Mouse (Mus musculus) liver, embryonic 12.5 days (tissue): ENCODE results near the gene Cd34. TPM values are rescaled to one million over a fixed set of nuclear protein-coding genes. Genes with fewer than 3 reads are reported as not detected.
A peak's percentile ranks its signal among the peaks of the same experiment; 100 is the strongest.

Experiments used
- ATAC-seq: fragments of 200-750 bp; cut with Nextera tagmentation; 2 replicates; pipeline ENCODE4 v1.8.0; 2017; ENCODE audit warnings: moderate number of reproducible peaks, mild to moderate bottlenecking, moderate library complexity
- H3K27ac ChIP-seq: fragments of 300-500 bp; sonication (generic); 2 replicates; pipeline ENCODE4 v1.5.1; 2016; ENCODE audit warnings: mild to moderate bottlenecking
- H3K27me3 ChIP-seq: fragments of 300-500 bp; sonication (generic); replicated peaks from 2 replicates; pipeline ENCODE4 v1.6.1; 2016; ENCODE audit warnings: mild to moderate bottlenecking, moderate library complexity
- H3K36me3 ChIP-seq: fragments of 300-500 bp; sonication (generic); 2 replicates; pipeline ENCODE4 v1.6.1; 2016; ENCODE audit warnings: mild to moderate bottlenecking, moderate library complexity
- H3K4me1 ChIP-seq: fragments of 300-500 bp; sonication (generic); 2 replicates; pipeline ENCODE4 v1.6.1; 2016
- H3K4me2 ChIP-seq: fragments of 300-500 bp; sonication (generic); 2 replicates; pipeline ENCODE4 v1.6.1; 2016; ENCODE audit warnings: mild to moderate bottlenecking, moderate library complexity
- H3K4me3 ChIP-seq: fragments of 300-500 bp; sonication (generic); 2 replicates; pipeline ENCODE4 v1.5.1; 2016; ENCODE audit warnings: mild to moderate bottlenecking, moderate library complexity
- H3K9ac ChIP-seq: fragments of 300-500 bp; sonication (generic); 2 replicates; pipeline ENCODE4 v1.6.1; 2016; ENCODE audit warnings: mild to moderate bottlenecking, moderate library complexity
- H3K9me3 ChIP-seq: fragments of 300-500 bp; sonication (generic); replicated peaks from 2 replicates; pipeline ENCODE4 v1.6.1; 2016; ENCODE audit warnings: mild to moderate bottlenecking, moderate library complexity
- WGBS: fragments of 180-500 bp; shearing (Covaris S2); methylation state at CpG from one replicate; pipeline ENCODE4 v1.1.7; 2016; ENCODE audit not compliant: insufficient replicate concordance; 5-methylcytosine and 5-hydroxymethylcytosine counted together
- polyA plus RNA-seq: library from polyadenylated mRNA; unstranded; fragments of >200 nt; fragmentation: Nextera tagmentation; extraction: Ambion mirVana; gene quantifications from 2 replicates; pipeline ENCODE4 v1.2.1, GENCODE M21; 2016

Cd34 gene
- polyA plus RNA-seq, 1 experiment from 2014 or later: 28.3 TPM

- peaks cover 7% of the 10 kb centered on the region; the same call in 1 of the 2 replicates for H3K27me3 ChIP-seq
- H3K9ac ChIP-seq: peak overlapping the region; percentile 79
- peak overlapping the region; percentile 76 for H3K27ac ChIP-seq
- H3K36me3 ChIP-seq: no peaks in the 10 kb centered on the region
- H3K4me2 ChIP-seq: peak overlapping the region; percentile 94
- H3K4me3 ChIP-seq: peak overlapping the region; percentile 75
- H3K4me1 ChIP-seq: peaks cover 46% of the 10 kb centered on the region
- H3K9me3 ChIP-seq: no peaks in the 10 kb centered on the region
- WGBS: under 1% methylated on average over 42 of the region's 42 CpGs
- ATAC-seq: peak; percentile 87
Measured at GRCm38 (mm10) chr1:194976164-194976516, 37.5 kb downstream of the Cd34 start.

GRCm38 (mm10) chr1:194976517-194977370, 38.1 kb downstream of the Cd34 start:
- Histone ChIP-seq H3K4me2 (peak overlapping the region; percentile 94), H3K9me3 (no peaks in the 10 kb centered on the region), H3K9ac (peak overlapping the region; percentile 79), H3K27ac (peak overlapping the region; percentile 76), H3K27me3 (peaks cover 7% of the 10 kb centered on the region; the same call in 1 of the 2 replicates), H3K36me3 (no peaks in the 10 kb centered on the region), H3K4me1 (peaks cover 52% of the 10 kb centered on the region), H3K4me3 (peak overlapping the region; percentile 75)
- 2% methylated on average over 44 of the region's 44 CpGs for WGBS
- peak; percentile 91 for ATAC-seq

- H3K4me1 ChIP-seq: peaks cover 56% of the 10 kb centered on the region
- H3K9me3 ChIP-seq: no peaks in the 10 kb centered on the region
- peaks cover 7% of the 10 kb centered on the region; the same call in 1 of the 2 replicates for H3K27me3 ChIP-seq
- WGBS: 17% methylated on average over 1 of the region's 1 CpGs
- no peaks in the 10 kb centered on the region for H3K36me3 ChIP-seq
- H3K9ac ChIP-seq: 0 out of 2 replicates have a peak overlapping the region, but pooled peaks have one; percentile 79
- H3K4me2 ChIP-seq: peak overlapping the region; percentile 94
- peak overlapping the region; percentile 75 for H3K4me3 ChIP-seq
- no peak for ATAC-seq
- H3K27ac ChIP-seq: no peak overlapping the region
Measured at GRCm38 (mm10) chr1:194977371-194977761, 38.7 kb downstream of the Cd34 start.

- no peak overlapping the region for H3K4me3 ChIP-seq
- peak overlapping the region; percentile 94 for H3K4me2 ChIP-seq
- WGBS: 44% methylated on average over 5 of the region's 5 CpGs
- no peaks in the 10 kb centered on the region for H3K9me3 ChIP-seq
- H3K27me3 ChIP-seq: peaks cover 7% of the 10 kb centered on the region; the same call in 1 of the 2 replicates
- ATAC-seq: no peak
- no peaks in the 10 kb centered on the region for H3K36me3 ChIP-seq
- peaks cover 63% of the 10 kb centered on the region for H3K4me1 ChIP-seq
- H3K27ac ChIP-seq: no peak overlapping the region
- no peak overlapping the region for H3K9ac ChIP-seq
Measured at GRCm38 (mm10) chr1:194977946-194978720, 39.5 kb downstream of the Cd34 start.

- H3K4me2 ChIP-seq: peak overlapping the region; percentile 41
- 0% methylated on average over 1 of the region's 1 CpGs for WGBS
- H3K9me3 ChIP-seq: no peaks in the 10 kb centered on the region
- ATAC-seq: peak; percentile 56
- no peak overlapping the region for H3K9ac ChIP-seq
- H3K27me3 ChIP-seq: no peaks in the 10 kb centered on the region
- peaks cover 81% of the 10 kb centered on the region for H3K4me1 ChIP-seq
- no peaks in the 10 kb centered on the region for H3K36me3 ChIP-seq
- H3K27ac ChIP-seq: peak overlapping the region; percentile 69
- H3K4me3 ChIP-seq: no peak overlapping the region
Measured at GRCm38 (mm10) chr1:194980826-194981435, 42.3 kb downstream of the Cd34 start.

GRCm38 (mm10) chr1:194982931-194983690, 44.5 kb downstream of the Cd34 start:
- no peaks in the 10 kb centered on the region for H3K27me3 ChIP-seq
- no peaks in the 10 kb centered on the region for H3K9me3 ChIP-seq
- H3K4me2 ChIP-seq: no peak overlapping the region
- no peak for ATAC-seq
- no peak overlapping the region for H3K9ac ChIP-seq
- H3K4me1 ChIP-seq: peaks cover 66% of the 10 kb centered on the region
- no peak overlapping the region for H3K27ac ChIP-seq
- no peak overlapping the region for H3K4me3 ChIP-seq
- no peaks in the 10 kb centered on the region for H3K36me3 ChIP-seq
- WGBS: 76% methylated on average over 5 of the region's 5 CpGs

GRCm38 (mm10) chr1:194984914-194985313, 46.3 kb downstream of the Cd34 start:
- H3K27me3 ChIP-seq: no peaks in the 10 kb centered on the region
- 66% methylated on average over 3 of the region's 3 CpGs for WGBS
- ATAC-seq: no peak
- H3K4me1 ChIP-seq: peaks cover 49% of the 10 kb centered on the region
- no peak overlapping the region for H3K9ac ChIP-seq
- H3K9me3 ChIP-seq: no peaks in the 10 kb centered on the region
- H3K36me3 ChIP-seq: no peaks in the 10 kb centered on the region
- H3K4me2 ChIP-seq: no peak overlapping the region
- H3K4me3 ChIP-seq: no peak overlapping the region
- peak overlapping the region; percentile 21; the same call in 1 of the 2 replicates for H3K27ac ChIP-seq

GRCm38 (mm10) chr1:194985442-194986210, 47.0 kb downstream of the Cd34 start:
- Histone ChIP-seq H3K9me3 (no peaks in the 10 kb centered on the region), H3K4me1 (peaks cover 42% of the 10 kb centered on the region), H3K27ac (peak overlapping the region; percentile 5; the same call in 1 of the 2 replicates), H3K9ac (no peak overlapping the region), H3K27me3 (no peaks in the 10 kb centered on the region), H3K4me3 (no peak overlapping the region), H3K4me2 (no peak overlapping the region), H3K36me3 (no peaks in the 10 kb centered on the region)
- WGBS: 44% methylated on average over 4 of the region's 4 CpGs
- ATAC-seq: peak; percentile 64

- no peaks in the 10 kb centered on the region for H3K27me3 ChIP-seq
- WGBS: 64% methylated on average over 1 of the region's 1 CpGs
- no peak for ATAC-seq
Measured at GRCm38 (mm10) chr1:194989024-194989423, 50.4 kb downstream of the Cd34 start.

GRCm38 (mm10) chr1:194990976-194991375, 52.4 kb downstream of the Cd34 start:
- 70% methylated on average over 2 of the region's 2 CpGs for WGBS
- peaks cover 32% of the 10 kb centered on the region for H3K4me1 ChIP-seq
- no peak for ATAC-seq
- H3K27ac ChIP-seq: no peak overlapping the region
- H3K27me3 ChIP-seq: no peaks in the 10 kb centered on the region
- H3K9ac ChIP-seq: no peak overlapping the region
- H3K36me3 ChIP-seq: no peaks in the 10 kb centered on the region
- no peak overlapping the region for H3K4me3 ChIP-seq
- H3K9me3 ChIP-seq: no peaks in the 10 kb centered on the region
- no peak overlapping the region for H3K4me2 ChIP-seq

More at GRCm38 (mm10) chr1:194989024-194989423, 50.4 kb downstream of the Cd34 start:
- H3K36me3 ChIP-seq: no peaks in the 10 kb centered on the region
- H3K4me1 ChIP-seq: peaks cover 46% of the 10 kb centered on the region
- no peak overlapping the region for H3K9ac ChIP-seq
- no peak overlapping the region for H3K4me3 ChIP-seq
- no peak overlapping the region for H3K4me2 ChIP-seq
- H3K9me3 ChIP-seq: no peaks in the 10 kb centered on the region
- no peak overlapping the region for H3K27ac ChIP-seq

GRCm38 (mm10) chr1:194991654-194992053, 53.0 kb downstream of the Cd34 start:
- Histone ChIP-seq H3K36me3 (no peaks in the 10 kb centered on the region), H3K27me3 (no peaks in the 10 kb centered on the region), H3K9ac (no peak overlapping the region), H3K27ac (no peak overlapping the region), H3K4me2 (no peak overlapping the region), H3K4me1 (peaks cover 30% of the 10 kb centered on the region), H3K9me3 (no peaks in the 10 kb centered on the region), H3K4me3 (no peak overlapping the region)
- 40% methylated on average over 2 of the region's 2 CpGs for WGBS
- ATAC-seq: no peak
